Mouse (Mus musculus) cerebellum, adult 9-10 months (tissue): ENCODE data around the gene Mylk2.
A peak's percentile ranks its signal among the peaks of the same experiment; 100 is the strongest.

Source experiments
- DNase-seq: peaks from one replicate; pipeline ENCODE4 v3.0.0; 2022

Mylk2 gene

DNA sequence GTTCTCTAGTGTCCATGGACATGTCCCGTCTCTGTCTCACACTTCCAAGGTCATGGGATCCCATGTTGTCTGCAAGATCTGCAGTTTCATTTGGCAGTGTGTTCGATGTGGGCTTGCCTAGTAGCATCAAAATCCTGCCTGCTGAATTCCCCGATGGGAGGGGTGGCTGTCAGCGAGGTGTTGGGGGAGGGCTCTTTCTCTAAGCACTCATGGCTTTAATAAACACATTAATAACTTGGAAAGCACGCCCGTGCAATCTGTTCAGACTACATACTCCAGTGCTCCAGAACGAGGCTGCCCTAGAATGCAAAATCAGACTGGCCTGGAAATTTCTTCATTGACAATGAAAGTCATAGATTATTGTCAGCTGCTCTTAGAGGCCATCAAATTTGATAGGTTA, 35.9 kb downstream of the Mylk2 start:
- DNase-seq, result peak; percentile 62

DNA sequence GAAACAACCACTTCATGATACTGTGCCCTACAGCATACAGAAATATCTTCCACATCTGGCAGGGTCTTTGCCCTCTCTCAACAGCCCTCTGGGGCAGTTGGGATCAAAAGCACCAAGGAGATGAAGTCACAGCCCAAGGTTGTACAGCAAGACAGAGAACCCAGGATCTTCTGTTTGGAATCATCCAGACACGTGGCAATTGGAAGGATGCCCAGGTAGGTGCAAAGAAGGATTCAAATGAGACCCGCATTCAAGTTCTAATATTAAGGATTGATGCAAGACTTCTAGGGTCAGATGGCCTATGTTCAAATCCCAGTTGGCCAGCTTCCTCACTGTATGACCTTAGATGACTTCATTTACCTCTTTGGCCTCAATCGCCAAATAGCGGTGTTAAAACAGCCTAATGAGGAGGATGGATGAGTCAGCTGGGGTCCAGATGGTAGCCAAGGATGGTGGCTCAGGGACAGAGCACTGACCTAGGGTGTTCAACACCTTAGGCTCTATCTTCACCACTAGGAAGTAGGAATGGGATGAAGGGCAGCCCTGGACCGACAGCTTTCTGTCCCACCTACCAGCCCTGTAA, 37.4 kb downstream of the Mylk2 start:
- no peak for DNase-seq

DNA sequence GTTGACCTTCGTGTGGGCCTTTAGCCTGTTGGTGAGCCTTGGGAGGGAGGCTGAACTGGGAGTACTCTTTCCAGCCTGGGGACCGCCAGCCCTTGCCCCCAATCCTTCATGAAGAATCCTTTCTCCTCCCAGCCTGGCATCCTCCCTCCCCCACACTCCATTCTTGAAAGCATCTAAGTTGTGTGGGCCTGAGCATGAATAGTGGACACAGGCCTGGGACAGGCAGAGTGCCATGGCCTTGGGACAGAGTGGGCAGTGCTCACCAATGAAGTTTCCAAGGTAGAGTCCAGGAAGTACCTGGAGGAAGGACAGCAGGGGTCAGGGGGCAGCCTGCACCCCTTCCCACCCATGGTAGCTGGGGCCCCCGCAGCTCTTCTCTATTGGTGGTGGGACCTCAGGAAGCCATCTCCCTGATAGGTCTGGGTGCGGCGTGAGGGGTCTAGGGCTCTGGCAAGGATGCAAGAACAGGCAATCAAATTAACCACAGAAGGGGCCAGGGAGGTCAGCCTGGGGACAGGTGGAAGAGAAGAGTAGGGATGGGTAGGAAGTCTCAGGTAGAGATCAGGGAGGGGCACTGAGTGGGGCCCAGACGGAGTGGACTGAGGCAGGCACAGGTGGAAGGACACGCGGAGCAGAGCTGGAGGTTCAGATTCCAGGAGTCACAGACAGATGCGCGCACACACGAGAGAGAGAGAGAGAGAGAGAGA, 39.4 kb downstream of the Mylk2 start:
- DNase-seq, result no peak

DNA sequence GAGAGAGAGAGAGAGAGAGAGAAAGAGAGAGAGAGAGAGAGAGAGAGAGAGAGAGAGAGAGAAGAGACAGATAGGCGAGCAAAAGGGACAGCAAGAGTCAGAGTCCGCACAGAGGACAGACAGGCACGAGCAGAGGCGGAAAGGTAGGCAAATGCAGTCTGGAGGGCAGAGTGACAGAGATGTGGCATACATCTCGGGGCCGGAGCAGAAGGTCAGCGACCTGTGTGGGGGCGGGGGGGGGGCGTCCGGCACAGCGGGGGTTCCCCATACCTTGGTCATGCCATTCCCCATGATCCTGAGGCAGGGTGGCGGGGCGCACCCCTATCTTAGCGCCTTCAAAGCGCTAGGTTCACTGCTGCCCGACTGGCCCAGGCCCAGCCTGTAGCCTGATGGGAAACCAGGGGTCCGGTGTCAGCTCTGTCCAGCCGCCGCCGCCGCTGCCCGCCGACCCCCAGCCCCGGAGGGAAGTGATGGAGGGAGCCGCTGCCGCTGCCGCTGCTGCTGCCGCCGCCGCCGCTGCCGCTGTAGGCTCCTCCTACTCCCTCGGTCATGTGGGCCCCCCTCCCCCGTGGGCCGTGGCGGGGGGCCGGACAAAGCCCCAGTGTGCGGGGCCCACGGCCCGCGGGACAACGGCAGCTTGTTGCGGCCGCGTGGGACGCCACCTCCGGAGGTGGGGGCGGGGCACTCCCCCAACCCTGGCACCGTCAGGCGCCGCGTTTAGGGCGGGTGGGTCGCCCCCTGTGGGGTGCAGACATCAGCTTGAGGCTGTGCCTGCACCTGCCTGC, 40.1 kb downstream of the Mylk2 start, which contains the start of gene Dusp15:
Dusp15 (minus strand) TSS at position 634 of the 785 bp plus-strand sequence.
- DNase-seq, result peak; percentile 58

DNA sequence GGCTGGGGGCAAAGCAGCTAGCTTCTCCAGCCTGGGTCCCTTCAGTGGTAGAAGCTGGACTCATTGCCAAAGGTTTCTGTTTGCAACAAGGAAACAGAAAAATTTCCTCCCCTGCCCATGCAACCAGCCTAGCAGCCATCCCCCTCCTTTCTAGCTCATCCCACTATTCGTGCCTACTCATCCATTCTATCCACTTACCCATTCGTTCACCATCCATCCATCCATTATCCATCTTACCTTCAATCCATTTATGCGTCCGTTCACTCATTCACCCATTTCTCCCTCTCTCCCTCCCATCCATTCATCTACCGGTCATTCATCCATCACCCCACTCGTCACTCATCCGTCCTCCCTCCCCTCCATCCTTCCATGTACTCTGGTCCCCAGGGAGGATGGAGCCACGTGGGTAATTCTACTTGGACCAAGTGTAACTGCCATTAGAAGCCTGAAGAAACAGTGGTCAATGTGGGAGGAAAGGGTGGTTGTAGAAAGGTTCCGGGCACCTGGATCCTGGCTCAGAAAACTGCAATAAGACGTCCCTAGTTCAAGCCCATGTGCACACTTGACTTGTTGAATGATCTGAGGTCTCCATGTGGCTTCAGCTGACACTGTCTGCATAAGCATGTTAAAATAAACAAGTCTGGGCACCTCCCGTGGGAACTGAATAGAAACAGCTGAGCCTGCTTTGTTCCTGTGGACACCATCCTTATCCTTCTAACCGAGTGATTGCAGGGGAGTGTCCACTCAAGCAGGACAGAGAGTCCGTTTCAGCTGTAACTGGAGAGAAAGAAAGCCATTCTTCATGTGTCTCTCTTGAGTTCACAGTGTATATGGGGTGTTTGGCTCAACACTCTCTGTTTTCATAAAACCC, 40.9 kb downstream of the Mylk2 start:
- DNase-seq, result no peak

DNA sequence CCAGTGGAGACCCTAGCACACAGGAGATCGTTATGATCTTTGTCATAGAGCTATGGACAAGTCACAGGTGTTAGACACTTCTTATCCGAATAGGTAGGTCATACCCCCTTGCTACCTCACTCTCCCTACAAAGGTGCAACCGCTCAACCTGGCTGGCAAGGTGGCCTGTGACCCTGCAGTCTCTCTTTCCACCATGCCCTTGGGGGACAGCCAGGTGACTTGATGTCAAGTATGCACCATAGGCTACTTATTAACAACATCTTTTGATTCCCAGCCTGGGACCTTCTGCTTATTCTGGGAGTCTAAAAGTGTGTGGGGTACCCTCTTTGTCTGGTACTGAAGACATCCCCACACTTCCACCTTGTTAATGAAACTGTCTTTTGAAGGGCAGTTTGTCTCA, 47.0 kb downstream of the Mylk2 start:
- no peak for DNase-seq

DNA sequence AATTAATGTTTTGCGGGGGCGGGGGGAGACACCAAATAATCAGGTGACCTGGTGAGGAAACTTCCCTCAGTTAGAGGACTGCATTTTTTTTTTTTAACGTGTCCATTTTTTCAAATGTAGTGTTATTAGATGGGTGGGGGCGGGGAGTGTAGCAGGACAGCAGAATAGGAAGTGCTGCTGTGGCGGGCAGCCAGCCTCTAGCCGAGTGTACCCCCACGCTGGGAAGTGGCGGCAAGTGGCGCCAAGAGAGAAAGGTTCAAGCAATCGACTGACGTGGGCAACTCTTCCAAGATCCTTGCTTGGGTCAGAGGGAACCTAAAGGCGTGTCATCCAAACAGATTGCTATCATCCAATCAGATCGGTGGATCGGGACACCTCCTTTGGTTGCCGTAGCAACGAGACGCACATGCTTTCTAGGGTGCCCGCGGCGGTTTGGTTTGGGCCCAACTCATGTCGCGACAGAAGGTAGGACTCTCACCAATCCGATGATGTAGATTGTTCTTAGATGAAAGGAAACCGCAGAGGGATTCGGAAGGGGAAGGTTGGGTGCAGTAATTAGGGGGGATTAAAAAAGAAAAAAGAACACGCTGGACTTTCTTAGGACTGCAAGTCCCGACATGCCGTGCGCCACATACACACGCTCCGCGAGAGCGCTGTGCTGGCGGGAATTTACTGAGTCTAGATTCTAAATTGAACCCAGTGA, 51.1 kb downstream of the Mylk2 start, which contains the start of gene Ttll9:
Ttll9 (plus strand) TSS at position 395 of the 703 bp plus-strand sequence.
- peak; percentile 86 for DNase-seq

DNA sequence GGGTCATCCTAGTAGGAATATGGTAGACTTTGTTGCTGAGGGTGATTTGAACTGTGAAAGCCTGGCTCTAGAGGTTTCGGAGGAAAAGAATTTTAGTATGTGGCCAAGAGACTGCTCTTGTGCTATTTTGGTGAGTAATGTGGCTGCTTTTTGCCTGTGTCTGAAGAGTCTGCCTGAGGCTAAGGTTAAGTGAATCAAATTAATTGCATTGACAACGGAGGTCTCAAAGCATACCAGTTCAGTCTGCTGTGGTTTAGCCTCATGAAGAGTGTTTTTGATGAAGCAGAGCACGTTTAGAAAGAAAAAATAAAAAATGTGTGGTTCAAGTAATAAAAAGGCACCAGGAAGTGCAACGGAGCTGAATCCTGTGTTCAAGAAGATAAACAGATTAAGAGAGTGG, 54.4 kb downstream of the Mylk2 start:
- DNase-seq, result no peak
